Mouse (Mus musculus): ENCODE results near the gene Armc12.
A peak's percentile ranks its signal among the peaks of the same experiment; 100 is the strongest.

Gene Armc12

DNA sequence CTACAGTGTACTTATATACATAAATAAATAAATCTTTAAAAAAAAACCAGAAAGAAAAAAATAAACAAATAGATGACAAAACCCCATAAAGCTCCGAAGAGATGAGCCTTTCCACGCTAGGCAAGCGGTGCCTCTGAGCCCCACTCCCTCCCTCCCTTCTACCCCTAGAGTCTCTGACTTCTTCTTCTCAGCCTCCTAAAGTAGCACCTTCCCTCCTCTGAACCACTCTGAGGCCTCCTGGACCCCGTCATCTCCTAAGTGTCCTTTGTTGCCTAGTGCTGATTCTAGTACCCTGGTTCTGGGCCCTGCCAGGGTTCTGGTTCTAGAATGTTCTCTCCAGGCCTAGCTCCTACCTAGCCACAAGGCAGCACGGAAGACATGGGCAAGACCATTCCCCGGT, at the start of gene Armc12:
Gene Armc12, plus strand, starts transcription at position 301 of the 400 bp plus-strand sequence.
- no peak for DNase-seq (ENCODE audit: low spot score in 2 of 2)

DNA sequence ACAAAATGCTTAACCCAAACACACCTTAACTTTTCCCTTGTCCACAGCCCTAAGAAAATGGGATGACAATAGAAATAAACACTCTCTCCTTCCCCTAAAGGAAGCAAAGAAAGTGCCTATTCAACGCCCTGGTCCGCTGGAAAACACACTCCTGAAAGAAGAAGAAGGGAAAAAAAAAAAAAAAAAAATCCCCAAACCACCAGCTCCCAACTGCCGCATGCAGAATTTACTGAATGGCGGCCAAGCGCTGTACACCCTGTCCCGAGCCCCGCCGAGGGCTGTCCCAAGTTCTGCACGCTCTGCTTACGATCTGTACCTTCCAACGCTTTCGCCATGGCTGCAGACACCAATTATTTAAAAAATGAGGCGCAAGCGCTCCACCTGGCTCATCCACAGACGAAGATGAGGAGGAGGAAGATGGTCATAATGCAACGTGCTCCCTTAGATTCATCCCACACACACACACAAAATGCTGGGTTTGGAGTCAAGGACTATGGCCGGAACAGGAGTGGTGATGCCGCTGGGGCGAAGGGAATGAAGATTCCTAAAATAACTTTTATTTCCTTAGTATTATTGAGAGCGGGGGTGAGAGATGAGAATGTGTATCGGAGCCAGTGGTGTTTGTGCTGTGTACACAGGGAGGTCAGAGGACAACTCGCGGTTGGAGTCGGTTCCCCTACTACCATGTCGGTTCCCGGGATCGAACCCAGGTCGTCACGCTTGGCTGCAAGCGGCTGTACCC, 45.7 kb upstream of the Armc12 start:
- DNase-seq (ENCODE audit: low spot score in 2 of 2) = peak; percentile 29 to 35

DNA sequence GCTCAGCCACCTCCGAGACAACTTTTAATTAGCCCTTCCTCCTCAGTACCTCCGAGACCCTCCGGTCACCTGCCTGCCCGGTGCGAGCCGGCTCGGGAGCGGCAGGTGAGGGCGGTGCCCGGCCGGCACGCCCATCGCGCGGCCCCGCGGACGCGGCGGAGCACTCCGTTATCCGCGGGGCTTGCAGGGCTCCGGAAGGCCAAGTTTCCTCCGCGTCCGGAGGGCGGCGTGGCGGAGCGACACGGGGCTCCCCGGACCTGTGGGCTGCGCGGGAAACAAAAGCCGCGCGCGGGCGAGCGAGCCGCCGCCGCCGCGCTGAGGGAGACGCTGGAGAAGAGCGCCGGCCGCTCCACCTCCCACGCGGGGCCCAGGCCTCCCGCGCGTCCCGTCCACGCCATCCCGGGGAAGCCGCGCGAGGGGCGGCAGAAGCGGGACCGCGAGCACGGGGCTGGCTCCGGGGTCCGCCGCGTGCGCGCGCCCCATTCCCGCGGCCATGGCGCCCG, 45.1 kb upstream of the Armc12 start:
- DNase-seq (ENCODE audit: low spot score in 2 of 2) = peak; percentile 50 to 55

DNA sequence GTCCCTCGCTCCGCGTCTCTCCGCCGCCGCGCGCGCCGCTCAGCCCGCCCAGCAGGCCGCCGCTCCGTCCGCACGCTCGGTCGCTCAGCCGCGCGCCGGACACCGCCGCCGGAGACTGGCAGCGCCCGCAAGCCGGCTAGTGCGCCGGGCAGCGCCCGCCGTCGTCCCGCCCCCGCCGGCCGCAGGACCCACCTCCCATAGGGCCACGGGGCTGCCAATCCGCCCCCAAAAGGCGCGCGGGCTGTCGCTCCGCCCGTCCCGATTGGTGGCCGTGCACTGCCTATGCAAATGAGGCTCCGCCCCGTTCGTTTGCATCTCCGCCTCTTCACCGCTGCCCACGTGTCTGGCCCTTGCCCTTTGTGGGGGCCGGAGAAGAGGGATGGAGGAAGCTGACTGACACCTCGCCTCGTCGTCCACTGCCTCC, 44.6 kb upstream of the Armc12 start:
- peak; percentile 97 to 98 for DNase-seq (ENCODE audit: low spot score in 2 of 2)

DNA sequence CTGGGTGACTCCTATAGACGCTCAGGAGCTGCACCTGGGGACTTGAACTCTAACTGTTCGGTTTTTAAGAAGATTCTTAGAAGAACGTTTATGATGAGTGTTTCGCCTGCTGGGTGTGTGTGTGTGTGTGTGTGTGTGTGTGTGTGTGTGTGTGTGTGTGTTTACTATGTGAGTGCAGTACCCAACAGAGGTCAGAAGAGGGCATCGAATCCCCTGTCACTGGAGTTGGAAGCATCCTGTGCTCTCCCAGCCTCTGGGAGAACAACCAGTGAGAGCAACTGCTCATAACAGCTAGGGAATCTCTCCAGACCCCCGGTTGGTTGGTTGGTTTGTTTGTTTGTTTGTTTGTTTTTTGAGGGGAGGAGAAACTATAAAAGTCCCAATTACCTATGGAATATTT, 43.9 kb upstream of the Armc12 start:
- DNase-seq (ENCODE audit: low spot score in 2 of 2) = no peak

DNA sequence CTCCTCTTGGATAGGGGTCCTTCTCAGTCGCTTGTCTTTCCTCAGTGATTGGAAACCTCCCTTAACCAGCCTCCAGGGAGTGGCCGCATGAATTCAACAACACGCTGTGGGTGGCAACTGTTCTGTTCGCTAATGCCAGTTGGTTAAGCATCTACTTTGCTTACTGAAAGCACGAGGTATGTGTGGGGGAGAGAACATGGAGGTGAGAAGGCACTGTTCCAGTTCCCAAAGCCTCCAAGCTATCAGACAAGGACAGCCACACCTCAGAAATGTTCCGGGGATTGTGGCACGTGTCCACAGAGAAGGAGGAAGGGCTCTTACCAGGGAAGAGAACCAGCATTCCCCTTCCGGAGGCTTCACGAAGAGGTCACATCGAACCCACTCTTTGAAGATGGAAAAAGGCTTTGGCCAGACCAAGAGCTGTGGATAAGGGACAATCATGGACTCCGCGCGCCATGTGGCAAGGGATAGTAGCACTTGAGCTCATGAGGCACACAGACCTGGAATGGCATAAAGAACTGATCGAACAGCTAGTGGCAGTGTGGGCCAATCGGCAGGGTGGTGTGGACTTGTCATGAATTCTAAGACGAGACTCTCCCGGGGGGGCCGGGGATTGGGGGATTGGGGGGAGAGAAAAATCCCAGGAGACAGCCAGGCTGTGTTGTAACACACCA, 42.9 kb upstream of the Armc12 start:
- DNase-seq (ENCODE audit: low spot score in 2 of 2) = no peak

DNA sequence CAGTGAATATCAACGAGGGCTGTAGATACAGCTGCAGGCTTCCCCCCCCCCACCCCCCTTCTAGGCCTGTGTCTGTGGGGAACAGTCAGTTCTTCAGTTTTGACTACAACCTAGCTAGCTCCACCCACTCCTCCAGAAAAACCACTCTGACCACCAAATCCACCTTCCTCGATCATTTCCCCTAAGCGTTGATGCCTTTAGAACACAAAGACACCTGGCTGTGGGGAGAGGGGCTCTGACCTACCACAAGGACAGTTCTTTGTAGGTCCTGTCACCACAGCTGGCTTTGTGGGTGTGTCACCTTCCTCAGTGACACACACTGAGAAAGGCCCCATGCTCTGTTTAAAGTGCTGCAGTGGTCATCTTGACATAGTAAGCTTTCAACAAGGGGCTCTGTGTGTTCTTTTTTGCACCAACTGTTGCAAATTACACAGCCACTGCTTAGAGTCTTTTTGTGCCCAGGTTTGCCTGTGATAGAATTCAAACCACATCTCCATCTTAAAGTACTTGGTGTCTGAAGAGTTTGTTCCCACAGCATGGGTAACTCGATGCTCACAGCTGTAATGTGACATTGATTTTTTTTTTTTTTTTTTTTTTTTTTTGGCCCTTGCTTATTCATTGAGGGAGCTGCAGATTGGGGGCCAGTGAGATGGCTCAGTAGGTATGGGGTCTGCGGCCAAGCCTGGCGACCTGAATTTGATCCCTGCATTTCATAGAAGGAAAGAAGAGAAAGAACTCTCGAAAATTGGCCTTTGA, 42.2 kb upstream of the Armc12 start:
- no peak for DNase-seq (ENCODE audit: low spot score in 2 of 2)

DNA sequence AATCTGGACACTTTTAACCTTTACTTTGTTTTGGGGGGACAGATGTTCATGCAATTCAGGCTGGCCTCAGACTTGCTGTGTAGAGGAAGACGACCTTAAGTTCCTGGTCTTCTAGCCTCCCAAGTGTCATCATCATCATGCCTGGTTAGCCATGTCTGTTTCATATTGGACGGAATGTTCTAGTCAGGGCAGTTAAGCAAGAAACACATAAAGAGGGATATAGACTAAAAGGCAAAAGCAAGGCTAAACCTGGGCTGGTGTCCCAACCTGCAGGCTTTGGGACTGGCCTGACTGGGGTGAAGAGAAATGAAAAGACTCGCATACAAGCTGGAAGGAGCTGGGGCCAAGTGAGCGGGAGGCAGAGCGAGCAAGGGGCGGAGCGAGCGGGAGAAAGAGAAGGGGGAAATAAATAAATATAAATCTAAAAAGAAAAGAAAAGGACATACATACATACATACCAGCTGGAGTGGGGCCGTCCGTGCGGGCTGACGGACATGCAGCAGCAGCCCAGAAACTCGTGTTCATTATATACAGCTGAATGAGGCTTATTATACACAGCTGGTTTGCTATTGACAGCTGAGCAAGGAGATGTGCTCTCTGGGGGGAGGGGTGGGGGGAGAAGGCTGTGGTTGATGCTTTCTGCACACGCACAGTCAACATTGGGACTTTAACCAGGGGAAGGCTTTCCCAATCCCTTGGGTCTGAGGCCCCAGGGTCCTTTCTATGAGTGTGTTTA, 39.4 kb upstream of the Armc12 start:
- no peak for DNase-seq (ENCODE audit: low spot score in 2 of 2)

DNA sequence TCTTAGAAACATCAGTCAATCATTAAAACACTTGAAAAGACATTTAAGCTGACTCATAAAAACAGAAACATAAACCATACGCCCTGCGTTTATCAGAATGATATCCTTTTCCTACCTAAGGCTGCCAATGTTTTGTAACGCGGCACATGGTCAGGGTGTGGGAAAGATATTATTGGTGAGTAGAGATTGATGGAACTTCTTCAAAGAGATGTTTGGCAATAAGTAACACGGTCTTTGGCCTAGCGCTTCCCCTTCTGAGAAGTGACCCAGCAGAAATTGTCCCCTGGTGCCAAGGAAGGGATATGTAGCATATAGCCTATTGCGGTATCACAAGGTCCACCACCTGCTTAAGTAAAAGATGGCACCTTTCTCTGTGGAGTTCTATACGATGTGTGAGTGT, 34.8 kb upstream of the Armc12 start:
- no peak for DNase-seq (ENCODE audit: low spot score in 2 of 2)

DNA sequence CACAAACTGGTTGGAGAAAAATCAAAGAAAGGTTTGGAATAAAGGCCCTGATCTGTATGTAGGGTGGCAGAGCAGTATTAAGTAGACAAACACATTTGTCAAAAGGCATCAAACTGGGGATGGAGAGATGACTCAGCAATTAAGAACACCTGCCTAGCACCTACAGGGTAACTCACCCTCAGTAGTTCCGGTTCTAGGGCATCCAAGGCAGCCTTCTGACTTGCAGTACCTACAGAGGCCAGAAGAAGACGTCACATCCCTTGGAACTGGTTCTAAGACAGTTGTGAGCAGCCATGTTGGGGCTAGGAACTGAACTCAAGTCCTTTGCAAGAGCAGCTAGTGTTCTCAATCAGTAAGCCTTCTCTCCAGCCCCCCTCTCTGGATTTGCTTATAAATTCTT, 31.4 kb upstream of the Armc12 start:
- DNase-seq (ENCODE audit: low spot score in 2 of 2) = no peak

DNA sequence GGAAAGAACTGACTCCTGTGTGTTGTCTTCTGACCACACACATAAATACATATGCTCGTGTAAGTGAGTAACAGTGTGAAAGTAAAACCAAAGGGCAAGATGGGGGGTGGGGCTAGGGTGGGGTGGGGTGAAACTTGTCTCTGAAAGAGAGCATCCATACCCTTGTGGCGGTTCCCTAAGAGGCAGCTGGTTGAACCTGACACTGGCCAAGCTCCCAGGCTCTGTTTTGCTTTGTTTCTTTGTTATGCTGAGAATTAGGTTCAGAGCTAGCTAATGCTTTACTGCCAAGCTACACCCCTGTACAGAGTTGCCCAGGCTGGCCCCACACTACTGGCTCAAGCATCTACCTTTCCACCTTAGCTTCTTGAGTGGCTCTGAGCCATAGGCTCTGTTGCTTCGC, 30.1 kb upstream of the Armc12 start:
- DNase-seq (ENCODE audit: low spot score in 2 of 2) = no peak

DNA sequence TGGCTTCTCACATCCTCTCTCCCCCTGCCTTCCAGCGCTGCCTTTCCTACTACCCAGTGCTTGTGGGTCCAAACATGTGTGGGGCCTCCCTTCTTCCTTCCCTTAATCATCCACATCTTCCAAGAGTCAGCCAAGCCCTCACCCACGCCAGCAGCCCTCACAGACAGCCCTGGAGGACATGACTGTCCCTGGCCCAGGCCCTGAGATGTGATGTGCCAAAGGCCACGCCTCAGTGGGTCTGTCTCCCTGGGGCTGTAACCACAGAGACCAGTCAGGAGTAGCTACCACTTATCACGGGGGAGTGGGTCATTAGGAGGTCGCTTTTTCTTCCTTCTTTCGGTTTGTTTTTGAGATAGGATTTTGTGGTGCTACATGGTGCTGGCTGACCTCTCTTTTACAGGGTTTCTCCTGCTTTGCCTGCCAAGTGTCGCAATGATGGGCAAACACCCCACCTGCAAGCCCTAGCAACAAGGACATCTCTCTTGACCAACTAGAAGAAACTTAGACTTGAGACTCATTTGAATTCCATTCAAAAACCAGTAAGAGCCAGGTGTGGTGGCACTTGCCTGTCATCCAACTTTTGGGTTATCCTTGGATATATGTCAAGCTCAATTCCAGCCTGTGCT, 28.3 kb upstream of the Armc12 start:
- DNase-seq (ENCODE audit: low spot score in 2 of 2) = peak; percentile 72 to 76

DNA sequence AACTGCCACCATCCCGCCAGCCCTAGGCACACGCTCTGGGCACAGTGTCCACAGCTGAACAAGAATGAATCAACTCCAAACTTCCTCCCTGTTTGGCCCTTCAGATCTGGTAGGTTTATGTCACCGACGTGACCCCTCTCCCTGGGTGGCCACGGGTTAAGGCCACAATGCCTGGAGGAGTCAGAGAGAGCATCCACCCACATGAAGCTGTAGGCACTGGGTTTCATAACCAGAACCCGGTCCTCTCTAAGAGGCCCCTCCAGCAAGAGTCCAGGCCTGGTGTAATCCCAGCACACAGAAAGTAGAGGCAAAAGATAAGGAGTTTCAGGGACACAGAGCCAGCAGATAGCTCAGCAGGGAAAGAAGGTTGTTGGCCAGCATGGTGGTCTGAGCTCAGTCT, 26.4 kb upstream of the Armc12 start:
- no peak for DNase-seq (ENCODE audit: low spot score in 2 of 2)

DNA sequence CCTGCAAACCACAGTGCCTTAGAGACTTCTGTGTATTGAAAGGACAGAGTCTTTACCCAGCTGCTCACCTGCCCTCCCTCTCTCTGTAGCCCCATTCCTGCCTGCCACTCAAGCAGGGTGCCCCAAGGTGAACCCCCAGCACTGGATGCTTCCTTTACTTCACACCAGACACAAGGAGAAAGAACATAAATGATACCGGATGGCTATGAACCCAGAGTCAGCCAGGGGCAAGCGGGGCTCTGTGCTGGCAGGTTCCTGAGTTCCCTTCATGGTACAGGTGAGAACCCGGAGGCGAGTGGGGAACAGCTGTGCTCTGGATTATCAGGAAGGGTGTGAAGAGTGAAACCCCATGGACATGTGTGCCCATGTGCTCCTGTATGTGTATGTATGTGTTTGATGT, 25.0 kb upstream of the Armc12 start:
- DNase-seq (ENCODE audit: low spot score in 2 of 2) = no peak

DNA sequence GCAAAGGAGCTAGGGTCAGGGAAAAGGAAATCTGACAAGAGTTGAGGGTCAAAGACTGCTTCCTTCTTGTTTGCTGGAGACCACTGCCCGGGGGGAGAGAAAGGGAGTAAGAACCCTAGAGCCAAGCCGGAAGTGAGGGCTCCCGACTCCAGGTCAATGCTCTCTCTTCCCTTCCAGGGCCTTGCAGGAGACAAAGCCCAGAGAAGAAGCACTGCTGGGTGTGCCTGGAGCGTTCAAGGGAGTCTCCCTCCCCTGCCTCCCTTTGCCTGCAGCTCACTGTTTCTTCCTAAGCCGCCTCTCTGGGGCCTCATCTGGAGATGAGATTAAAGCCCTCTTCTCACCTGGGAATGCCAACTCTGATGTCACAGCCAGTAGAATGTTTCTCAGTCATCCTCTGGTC, 23.7 kb upstream of the Armc12 start:
- no peak for DNase-seq (ENCODE audit: low spot score in 2 of 2)

DNA sequence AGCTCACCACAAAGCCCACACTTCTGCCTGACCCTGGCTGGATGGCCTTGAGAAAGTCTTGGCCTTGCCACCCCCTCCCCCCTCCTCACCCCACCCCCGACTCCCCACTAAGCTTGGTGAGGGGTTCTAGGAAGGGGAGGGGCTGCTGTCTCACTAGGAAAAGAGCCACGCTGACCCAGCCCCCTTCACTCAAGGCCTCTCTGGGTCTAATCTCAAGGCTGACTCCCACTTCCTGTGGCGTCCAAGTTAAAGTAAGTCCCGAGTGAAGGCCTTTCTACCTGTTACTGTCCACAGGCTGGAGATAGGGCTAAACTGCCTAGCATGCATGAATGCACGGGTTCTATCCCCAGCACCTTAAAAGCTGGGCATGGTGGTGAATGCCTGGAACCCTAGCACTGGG, 23.1 kb upstream of the Armc12 start:
- no peak for DNase-seq (ENCODE audit: low spot score in 2 of 2)

DNA sequence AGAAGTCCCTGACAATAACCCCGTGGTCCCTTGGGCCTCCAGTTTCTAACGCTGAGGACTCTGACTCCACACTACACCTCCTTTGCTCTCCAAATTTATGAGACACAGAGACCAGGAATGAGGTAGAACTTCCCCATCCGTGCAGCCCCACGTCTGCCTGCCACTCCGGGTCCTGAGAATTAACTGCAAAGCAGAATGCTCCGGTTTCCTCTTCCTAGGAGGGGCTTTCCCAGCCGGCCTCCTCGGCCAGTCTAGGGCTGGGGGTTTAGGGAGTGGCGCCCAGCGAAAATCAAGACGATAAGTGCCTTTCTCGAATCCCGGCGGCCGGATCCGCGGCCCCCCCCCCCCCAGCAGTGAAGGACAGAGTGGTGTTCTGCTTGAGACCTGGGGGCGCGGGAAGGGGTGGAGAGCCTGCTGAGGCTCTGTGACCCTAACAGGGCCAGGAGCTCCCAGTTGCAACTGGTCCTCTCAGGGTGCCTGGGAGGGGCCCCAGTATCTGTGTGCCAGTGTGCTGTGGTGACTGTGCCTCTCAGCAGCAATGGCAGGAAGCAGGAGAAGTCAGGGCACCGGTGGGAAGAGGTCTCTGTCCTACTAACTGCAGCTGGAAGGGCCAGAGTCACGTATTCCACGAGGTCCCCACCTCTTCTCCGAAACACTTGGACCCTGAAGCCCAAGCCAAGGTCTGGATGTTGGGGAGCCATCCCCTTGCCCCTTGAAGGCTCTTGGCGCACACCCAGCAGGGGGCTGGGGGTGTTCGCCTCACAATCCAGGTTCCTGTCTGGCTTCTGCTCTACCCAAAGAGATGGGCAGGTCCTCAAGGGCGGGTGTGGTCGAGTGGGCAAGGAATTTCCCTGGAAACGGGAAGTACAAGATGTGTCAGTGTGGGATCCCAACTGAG, 19.9 kb upstream of the Armc12 start:
- peak in 1 of 2 experiments; percentile 46 for DNase-seq (ENCODE audit: low spot score in 2 of 2)

DNA sequence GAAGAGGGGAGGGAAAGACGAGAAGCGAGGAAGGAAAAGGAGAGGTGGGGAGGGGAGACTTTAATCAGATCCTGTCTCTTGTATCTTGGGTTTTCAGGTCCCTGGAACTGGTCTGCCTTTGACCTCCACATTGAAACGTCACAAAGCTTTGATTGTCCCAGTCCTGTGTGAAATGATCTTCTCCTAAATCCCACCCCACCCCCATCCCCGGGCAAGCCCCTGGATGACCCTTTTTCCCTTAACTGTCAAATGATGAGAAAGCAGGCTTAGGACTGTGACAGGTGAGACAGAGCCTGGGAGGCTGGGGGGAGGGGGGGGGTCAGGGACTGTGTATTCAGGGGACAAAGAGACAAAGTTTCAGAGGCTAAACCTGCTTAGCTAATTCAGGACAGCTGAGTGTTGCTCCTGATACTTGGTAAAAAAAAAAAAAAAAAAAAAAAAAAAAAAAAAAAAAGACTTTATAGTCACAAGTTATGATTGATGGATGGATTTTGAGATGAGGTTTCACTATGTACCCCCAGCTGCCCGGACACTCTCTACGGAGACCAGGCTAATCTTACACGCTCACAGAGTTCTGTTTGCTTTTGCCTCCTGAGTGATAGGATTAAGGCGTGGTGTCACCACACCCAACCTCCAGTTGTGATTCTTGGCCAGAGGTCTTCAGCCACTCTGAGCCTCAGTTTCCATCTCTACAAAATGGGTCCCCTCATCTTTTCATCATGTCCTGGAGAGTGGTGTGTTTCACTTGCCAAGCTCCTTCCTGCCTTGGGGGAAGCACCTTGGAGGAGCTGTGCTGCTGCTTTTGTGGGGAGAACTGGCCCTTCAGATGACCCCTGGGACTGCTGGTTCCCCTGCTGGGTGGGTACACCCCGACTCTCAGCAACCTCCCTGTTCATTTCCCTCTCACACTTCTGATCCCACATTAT, 18.7 kb upstream of the Armc12 start:
- no peak for DNase-seq (ENCODE audit: low spot score in 2 of 2)

DNA sequence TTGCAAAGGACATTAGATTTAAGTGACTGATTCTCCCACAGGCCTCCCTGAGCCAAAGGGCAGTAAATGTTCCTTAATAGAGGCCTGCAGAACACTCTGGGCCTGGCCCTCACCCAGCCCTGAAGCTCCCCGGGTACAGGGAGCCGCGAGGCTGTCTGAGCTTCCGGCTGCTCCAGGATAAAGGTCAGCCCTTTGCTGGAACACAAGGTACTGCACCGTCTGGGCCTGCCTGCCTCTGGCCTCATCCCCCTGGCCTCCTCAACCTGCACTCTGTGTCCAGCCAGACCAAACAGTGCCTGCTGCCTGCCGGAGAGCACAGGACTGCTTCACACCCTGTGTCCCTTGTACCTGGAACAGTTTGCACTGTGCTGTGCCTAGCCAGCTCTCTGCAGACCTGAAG, 17.9 kb upstream of the Armc12 start:
- peak; percentile 78 to 87 for DNase-seq (ENCODE audit: low spot score in 2 of 2)
